Mouse (Mus musculus) liver, embryonic 16.5 days (tissue): ENCODE results near the gene Mobp. TPM values are rescaled to one million over a fixed set of nuclear protein-coding genes. Genes with fewer than 3 reads are reported as not detected.

Experiments
- ATAC-seq: fragments of 200-750 bp; cut with Nextera tagmentation; 2 replicates; pipeline ENCODE4 v1.8.0; 2017; ENCODE audit warnings: low read depth, mild to moderate bottlenecking, moderate number of reproducible peaks, moderate library complexity
- H3K27ac ChIP-seq: fragments of 300-500 bp; sonication (generic); 2 replicates; pipeline ENCODE4 v1.5.1; 2014; ENCODE audit warnings: mild to moderate bottlenecking, low read length
- H3K27me3 ChIP-seq: fragments of 300-500 bp; sonication (generic); 2 replicates; pipeline ENCODE4 v1.6.1; 2014; ENCODE audit warnings: low read depth, low read length, mixed read lengths; ENCODE audit not compliant: control insufficient read depth, insufficient read depth
- H3K36me3 ChIP-seq: fragments of 300-500 bp; sonication (generic); 2 replicates; pipeline ENCODE4 v1.6.1; 2014; ENCODE audit warnings: mild to moderate bottlenecking; ENCODE audit not compliant: control insufficient read depth, insufficient read depth
- H3K4me1 ChIP-seq: fragments of 300-500 bp; sonication (generic); 2 replicates; pipeline ENCODE4 v1.6.1; 2014; ENCODE audit warnings: low read depth, low read length, mixed read lengths; ENCODE audit not compliant: control insufficient read depth
- H3K4me2 ChIP-seq: fragments of 300-500 bp; sonication (generic); 2 replicates; pipeline ENCODE4 v1.6.1; 2014; ENCODE audit warnings: low read depth, low read length, mixed read lengths
- H3K4me3 ChIP-seq: fragments of 300-500 bp; sonication (generic); 2 replicates; pipeline ENCODE4 v1.5.1; 2014; ENCODE audit warnings: low read depth, mild to moderate bottlenecking, low read length
- H3K9ac ChIP-seq: fragments of 300-500 bp; sonication (generic); 2 replicates; pipeline ENCODE4 v1.6.1; 2014; ENCODE audit warnings: low read depth, low read length
- H3K9me3 ChIP-seq: fragments of 300-500 bp; sonication (generic); replicated peaks from 2 replicates; pipeline ENCODE4 v1.6.1; 2016; ENCODE audit warnings: low read length; ENCODE audit not compliant: control insufficient read depth
- WGBS: fragments of 180-500 bp; shearing (Covaris S2); extraction: QIAGEN DNeasy Blood & Tissue Kit; methylation state at CpG from one replicate; pipeline ENCODE4 v1.1.7; 2014; ENCODE audit not compliant: insufficient replicate concordance; 5-methylcytosine and 5-hydroxymethylcytosine counted together
- polyA plus RNA-seq: library from polyadenylated mRNA; unstranded; fragments of >200 nt; fragmentation: Nextera tagmentation; extraction: Ambion mirVana; gene quantifications from 2 replicates; pipeline ENCODE4 v1.2.1, GENCODE M21; 2015

Gene Mobp
- polyA plus RNA-seq, 1 experiment from 2014 or later, result not detected

GRCm38 (mm10) chr9:120214978-120215495 lies 65.5 kb downstream of the Mobp start:
- ATAC-seq, result no peak
- Histone ChIP-seq H3K27me3 (no peaks in the 10 kb centered on the region), H3K4me1 (no peaks in the 10 kb centered on the region), H3K27ac (no peak overlapping the region), H3K4me3 (no peak overlapping the region), H3K36me3 (no peaks in the 10 kb centered on the region), H3K4me2 (no peak overlapping the region), H3K9ac (no peak overlapping the region), H3K9me3 (no peaks in the 10 kb centered on the region)
- 43% methylated on average over 11 of the region's 11 CpGs for WGBS

- 45% methylated on average over 3 of the region's 3 CpGs for WGBS
- no peak overlapping the region for H3K4me2 ChIP-seq
Observed at GRCm38 (mm10) chr9:120219411-120219810, 69.9 kb downstream of the Mobp start.

More at GRCm38 (mm10) chr9:120219411-120219810, 69.9 kb downstream of the Mobp start:
- Histone ChIP-seq H3K36me3 (no peaks in the 10 kb centered on the region), H3K4me3 (no peak overlapping the region), H3K9me3 (no peaks in the 10 kb centered on the region), H3K9ac (no peak overlapping the region), H3K27ac (no peak overlapping the region), H3K4me1 (no peaks in the 10 kb centered on the region; the same call in 1 of the 2 replicates), H3K27me3 (no peaks in the 10 kb centered on the region)
- no peak for ATAC-seq

Other genes starting within 250 kb of the Mobp start
- gene Gorasp1, start 212.1 kb upstream of the Mobp start, polyA plus RNA-seq, result 10.6 and 12.1 TPM in 2 replicates
- 0.08 and 0.21 TPM in 2 replicates for gene Ttc21a, start 212.1 kb upstream of the Mobp start, polyA plus RNA-seq
- gene Csrnp1, start 165.0 kb upstream of the Mobp start, polyA plus RNA-seq, result 2.5 and 3.3 TPM in 2 replicates
- gene Xirp1, start 126.1 kb upstream of the Mobp start, polyA plus RNA-seq, result 0.15 and 0.26 TPM in 2 replicates
- 3.1 and 3.2 TPM in 2 replicates for gene Cx3cr1, start 79.8 kb upstream of the Mobp start, polyA plus RNA-seq
- 0.07 TPM in 1 of 2 replicates, not detected in the other for gene Ccr8, start 57.6 kb upstream of the Mobp start, polyA plus RNA-seq
- gene Slc25a38, start 39.3 kb upstream of the Mobp start, polyA plus RNA-seq, result 113 and 118 TPM in 2 replicates
- gene Rpsa, start 22.0 kb upstream of the Mobp start, polyA plus RNA-seq, result 727 and 769 TPM in 2 replicates
- gene Myrip, start 151.8 kb downstream of the Mobp start, polyA plus RNA-seq, result 0.01 and 0.02 TPM in 2 replicates